Mouse (Mus musculus) liver, embryonic 14.5 days (tissue): ENCODE results near the gene Smim5.

ENCODE experiments used
- CTCF ChIP-seq: IDR thresholded peaks from 2 replicates; pipeline ENCODE4 v1.5.1; 2016; ENCODE audit warnings: antibody characterized with exemption, low read depth, control low read depth
- EP300 ChIP-seq: IDR thresholded peaks from 2 replicates; pipeline ENCODE4 v1.6.1; 2016; ENCODE audit warnings: antibody characterized with exemption, low read depth

- TF ChIP-seq CTCF (no peak), EP300 (no peak)
These were observed 30.1 kb downstream of the Smim5 start for GRCm38 (mm10) chr11:115929818-115930217.
